Mouse (Mus musculus) MEL (cell line): Measurements from ENCODE around the gene Ppfibp1. TPM values are rescaled to one million over a fixed set of nuclear protein-coding genes. Genes with fewer than 3 reads are reported as not detected.

Source experiments
- DNase-seq: peaks from one replicate; pipeline ENCODE4 v3.0.0; 2011; ENCODE audit warnings: low read depth, low spot score
- H3K27ac ChIP-seq: 2 replicates; pipeline ENCODE4 v1.5.1; 2012; ENCODE audit warnings: low read depth, mild to moderate bottlenecking, control low read depth, low read length, moderate library complexity; ENCODE audit not compliant: control insufficient read depth
- H3K27me3 ChIP-seq, 2 experiments: fragments of 150-350 bp in 1 of 2; sonication (generic) in 1 of 2; 2 replicates each; pipeline ENCODE4 v1.6.1; 2012; ENCODE audit warnings: low read length in 2 of 2, mild to moderate bottlenecking in 2 of 2, improper control_type of control experiment in 1 of 2, moderate library complexity in 1 of 2; ENCODE audit not compliant: insufficient read depth in 2 of 2, control insufficient read depth in 1 of 2
- H3K36me3 ChIP-seq, 2 experiments: 2 replicates each; pipeline ENCODE4 v1.6.1; 2012 to 2014; ENCODE audit warnings: low read length in 2 of 2, improper control_type of control experiment in 1 of 2, inconsistent platforms in 1 of 2, mild to moderate bottlenecking in 1 of 2; ENCODE audit not compliant: insufficient read depth in 2 of 2, control insufficient read depth in 1 of 2
- H3K4me1 ChIP-seq, 2 experiments: fragments of 150-350 bp in 1 of 2; sonication (generic) in 1 of 2; 2 replicates each; pipeline ENCODE4 v1.6.1; 2012; ENCODE audit warnings: low read length in 2 of 2, improper control_type of control experiment in 1 of 2, mild to moderate bottlenecking in 1 of 2; ENCODE audit not compliant: insufficient read depth in 2 of 2, control insufficient read depth in 1 of 2
- H3K4me3 ChIP-seq, 2 experiments: fragments of 150-350 bp in 1 of 2; sonication (generic) in 1 of 2; 2 replicates each; pipeline ENCODE4 v1.5.1; 2012; ENCODE audit warnings: low read depth in 2 of 2, low read length in 2 of 2, mild to moderate bottlenecking in 2 of 2, moderate library complexity in 2 of 2, control low read depth in 1 of 2, improper control_type of control experiment in 1 of 2; ENCODE audit not compliant: control insufficient read depth in 1 of 2, insufficient read depth in 1 of 2
- H3K79me2 ChIP-seq: 2 replicates; pipeline ENCODE4 v1.6.1; 2012; ENCODE audit warnings: mild to moderate bottlenecking, low read length, moderate library complexity; ENCODE audit not compliant: control insufficient read depth, poor library complexity, insufficient read depth
- H3K9ac ChIP-seq: 2 replicates; pipeline ENCODE4 v1.6.1; 2012; ENCODE audit warnings: low read depth, mild to moderate bottlenecking, control low read depth, low read length, moderate library complexity; ENCODE audit not compliant: control insufficient read depth, poor library complexity, severe bottlenecking
- H3K9me3 ChIP-seq: fragments of 150-350 bp; sonication (generic); replicated peaks from 2 replicates; pipeline ENCODE4 v1.6.1; 2012; ENCODE audit warnings: mild to moderate bottlenecking, low read length, improper control_type of control experiment, moderate library complexity; ENCODE audit not compliant: insufficient read depth
- BHLHE40 ChIP-seq: IDR thresholded peaks from 2 replicates; pipeline ENCODE4 v1.6.1; 2012; ENCODE audit warnings: low read depth, mild to moderate bottlenecking, inconsistent platforms, low read length, improper control_type of control experiment, borderline replicate concordance
- CHD1 ChIP-seq: IDR thresholded peaks from 2 replicates; pipeline ENCODE4 v1.6.1; 2012; ENCODE audit warnings: low read depth, mild to moderate bottlenecking, inconsistent platforms, low read length, improper control_type of control experiment
- CTCF ChIP-seq, 3 experiments: IDR thresholded peaks in 2 of 3; conservative IDR thresholded peaks in 1 of 3; 2 replicates each; pipeline ENCODE4 v1.5.1; 2011 to 2012; ENCODE audit warnings: low read length in 3 of 3, low read depth in 2 of 3, mild to moderate bottlenecking in 2 of 3, improper control_type of control experiment in 1 of 3, inconsistent platforms in 1 of 3, mixed read lengths in 1 of 3, moderate library complexity in 1 of 3; ENCODE audit not compliant: control insufficient read depth in 1 of 3, insufficient read depth in 1 of 3, poor library complexity in 1 of 3, severe bottlenecking in 1 of 3
- E2F4 ChIP-seq: IDR thresholded peaks from 2 replicates; pipeline ENCODE4 v1.6.1; 2011; ENCODE audit warnings: low read depth, low read length, improper control_type of control experiment, borderline replicate concordance
- ELF1 ChIP-seq: IDR thresholded peaks from 2 replicates; pipeline ENCODE4 v1.6.1; 2014; ENCODE audit warnings: low read depth, mild to moderate bottlenecking, inconsistent platforms, low read length, improper control_type of control experiment, moderate library complexity
- GABPA ChIP-seq: IDR thresholded peaks from 2 replicates; pipeline ENCODE4 v1.6.1; 2012; ENCODE audit warnings: low read depth, mild to moderate bottlenecking, inconsistent platforms, low read length, improper control_type of control experiment, moderate library complexity
- HCFC1 ChIP-seq: IDR thresholded peaks from 2 replicates; pipeline ENCODE4 v1.6.1; 2012; ENCODE audit warnings: low read depth, mild to moderate bottlenecking, inconsistent platforms, low read length, improper control_type of control experiment, moderate library complexity
- JUND ChIP-seq: IDR thresholded peaks from 2 replicates; pipeline ENCODE4 v1.6.1; 2011; ENCODE audit warnings: low read depth, mild to moderate bottlenecking, improper control_type of control experiment, low read length
- KAT2A ChIP-seq: conservative IDR thresholded peaks from 2 replicates; pipeline ENCODE4 v1.6.1; 2012; ENCODE audit warnings: low read depth, low read length, improper control_type of control experiment, inconsistent platforms
- MXI1 ChIP-seq: IDR thresholded peaks from 2 replicates; pipeline ENCODE4 v1.6.1; 2011; ENCODE audit warnings: mild to moderate bottlenecking, low read depth, low read length, improper control_type of control experiment
- MYB ChIP-seq: IDR thresholded peaks from 2 replicates; pipeline ENCODE4 v1.6.1; 2011; ENCODE audit warnings: mild to moderate bottlenecking, low read depth, low read length, improper control_type of control experiment
- NRF1 ChIP-seq: IDR thresholded peaks from 2 replicates; pipeline ENCODE4 v1.6.1; 2014; ENCODE audit warnings: low read depth, mild to moderate bottlenecking, inconsistent platforms, low read length, improper control_type of control experiment, moderate library complexity; ENCODE audit not compliant: poor library complexity, insufficient read depth, severe bottlenecking
- POLR2AphosphoS2 ChIP-seq: IDR thresholded peaks from 2 replicates; pipeline ENCODE4 v1.6.1; 2011; ENCODE audit warnings: low read length, improper control_type of control experiment
- POLR2AphosphoS5 ChIP-seq: IDR thresholded peaks from 2 replicates; pipeline ENCODE4 v1.6.1; 2012; ENCODE audit warnings: low read depth, borderline replicate concordance, mild to moderate bottlenecking, inconsistent platforms, low read length, moderate library complexity, mixed read lengths
- TAL1 ChIP-seq: IDR thresholded peaks from 2 replicates; pipeline ENCODE4 v1.6.1; 2012; ENCODE audit warnings: mild to moderate bottlenecking, inconsistent platforms, low read length, moderate library complexity, mixed read lengths
- TCF12 ChIP-seq: IDR thresholded peaks from 2 replicates; pipeline ENCODE4 v1.6.1; 2014; ENCODE audit warnings: low read depth, mild to moderate bottlenecking, inconsistent platforms, low read length, improper control_type of control experiment, moderate library complexity
- UBTF ChIP-seq: IDR thresholded peaks from 2 replicates; pipeline ENCODE4 v1.6.1; 2012; ENCODE audit warnings: low read depth, mild to moderate bottlenecking, inconsistent platforms, low read length, improper control_type of control experiment, moderate library complexity, borderline replicate concordance; ENCODE audit not compliant: insufficient read depth
- polyA plus RNA-seq, 2 experiments: library from polyadenylated mRNA; stranded (reverse) in 1 of 2; unstranded in 1 of 2; fragments of >175 nt in 1 of 2; fragments of >200 nt in 1 of 2; gene quantifications; 2 replicates each; pipeline versions ENCODE4 v1.2.1 to v1.2.4; 2012; ENCODE audit warnings: low replicate concordance in 2 of 2, low read depth in 1 of 2; ENCODE audit not compliant: insufficient read length in 2 of 2, insufficient read depth in 1 of 2, missing spikeins in 1 of 2
- total RNA-seq: library from RNA; depleted of rRNA; stranded (reverse); fragments of 300-350 nt; gene quantifications from 2 replicates; pipeline ENCODE4 v1.2.3, GENCODE M21; 2012

Ppfibp1 gene
- total and polyA plus RNA-seq, 3 experiments, result 12.2 to 14.6 TPM; not detected in 1

DNA sequence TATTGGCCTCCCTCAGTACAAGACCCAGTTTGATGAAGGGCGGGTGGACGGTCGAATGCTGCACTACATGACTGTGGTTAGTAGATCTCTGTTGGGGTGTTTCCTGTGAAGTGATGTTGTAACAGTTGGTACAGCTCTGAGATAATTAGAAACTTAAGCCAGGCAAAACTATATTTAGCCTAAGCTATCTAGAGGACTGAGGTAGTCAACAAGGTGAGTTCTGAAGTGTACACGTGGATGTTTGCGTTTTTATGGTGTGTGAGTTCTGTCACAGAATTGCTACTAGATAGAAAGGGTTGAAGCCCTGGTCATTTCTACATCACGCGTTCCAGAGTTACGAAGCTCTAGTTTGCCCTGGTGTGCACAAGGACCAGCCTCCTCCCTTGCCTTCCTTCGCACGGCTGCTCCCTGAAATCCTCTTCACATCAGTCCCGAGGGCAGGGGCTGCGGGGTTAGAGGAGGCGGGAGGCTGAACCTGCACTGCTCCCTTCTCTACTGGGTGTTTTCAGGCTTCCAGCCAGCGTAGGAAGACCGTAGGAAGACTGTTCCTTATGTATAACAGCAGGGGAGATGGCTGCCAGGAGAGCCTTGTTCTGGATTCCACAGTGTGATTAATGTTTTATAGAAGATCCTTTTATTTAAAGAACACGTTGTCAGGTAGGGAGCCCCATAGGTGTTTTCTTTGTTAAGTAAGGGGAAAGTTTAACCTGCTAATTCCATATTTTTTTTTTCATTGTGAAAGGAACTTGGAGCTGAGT lies 134.3 kb downstream of the Ppfibp1 start:
- Histone ChIP-seq H3K9ac (no peak overlapping the region), H3K36me3 (no peaks in the 10 kb centered on the region; a peak in 1 of 4 replicates), H3K9me3 (no peaks in the 10 kb centered on the region), H3K4me3 (no peak overlapping the region), H3K79me2 (no peaks in the 10 kb centered on the region), H3K4me1 (peaks cover 2 to 7% of the 10 kb centered on the region in 2 experiments; a peak in 3 of 4 replicates), H3K27ac (no peak overlapping the region), H3K27me3 (no peaks in the 10 kb centered on the region)
- no peak for TF ChIP-seq MYB
- TF ChIP-seq POLR2AphosphoS5, result no peak
- TF ChIP-seq GABPA, result no peak
- TF ChIP-seq UBTF, result no peak
- TF ChIP-seq JUND, result no peak
- no peak for TF ChIP-seq TAL1
- DNase-seq, result no peak

DNA sequence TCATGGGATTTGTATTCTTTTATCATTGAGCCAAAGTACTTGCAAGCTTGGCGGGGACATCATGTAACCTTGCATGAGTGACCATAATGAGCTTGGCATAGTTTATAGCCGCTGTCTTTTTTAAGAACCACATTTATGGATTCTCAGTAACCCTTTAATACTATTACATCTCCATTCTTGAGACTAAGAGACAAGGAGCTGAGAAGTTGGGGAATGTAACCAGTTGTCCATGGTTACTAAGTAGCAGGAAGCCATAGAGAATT lies 134.8 kb downstream of the Ppfibp1 start:
- H3K27me3 ChIP-seq, result no peaks in the 10 kb centered on the region
- H3K4me1 ChIP-seq, result peaks cover 2 to 7% of the 10 kb centered on the region in 2 experiments; a peak in 3 of 4 replicates
- no peak overlapping the region for H3K4me3 ChIP-seq
- H3K9ac ChIP-seq, result no peak overlapping the region
- DNase-seq, result no peak
- H3K36me3 ChIP-seq, result no peaks in the 10 kb centered on the region; a peak in 1 of 4 replicates
- no peak overlapping the region for H3K27ac ChIP-seq
- no peaks in the 10 kb centered on the region for H3K79me2 ChIP-seq
- no peak for TF ChIP-seq BHLHE40
- TF ChIP-seq CHD1, result no peak
- TF ChIP-seq GABPA, result no peak
- no peak for TF ChIP-seq KAT2A
- TF ChIP-seq MXI1, result no peak
- no peak for TF ChIP-seq TCF12
- no peak for TF ChIP-seq CTCF (IDR thresholded peaks at IDR 0.05 in 2 of 3, conservative IDR thresholded peaks at IDR 0.05 in 1 of 3; ENCODE audit: control insufficient read depth in 1 of 3, insufficient read depth in 1 of 3, low read depth in 2 of 3, low read length in 3 of 3, poor library complexity in 1 of 3, severe bottlenecking in 1 of 3)
- TF ChIP-seq E2F4, result no peak
- no peak for TF ChIP-seq HCFC1
- TF ChIP-seq ELF1, result no peak
- no peak for TF ChIP-seq NRF1
- TF ChIP-seq UBTF, result no peak
- TF ChIP-seq POLR2AphosphoS2, result no peak
- no peaks in the 10 kb centered on the region for H3K9me3 ChIP-seq
